Mouse (Mus musculus): ENCODE results near the gene Fmn2. TPM values are rescaled to one million over a fixed set of nuclear protein-coding genes. Genes with fewer than 3 reads are reported as not detected.

Fmn2 gene
- polyA plus RNA-seq, 1 experiment from 2014 or later: 2.4 TPM

DNA sequence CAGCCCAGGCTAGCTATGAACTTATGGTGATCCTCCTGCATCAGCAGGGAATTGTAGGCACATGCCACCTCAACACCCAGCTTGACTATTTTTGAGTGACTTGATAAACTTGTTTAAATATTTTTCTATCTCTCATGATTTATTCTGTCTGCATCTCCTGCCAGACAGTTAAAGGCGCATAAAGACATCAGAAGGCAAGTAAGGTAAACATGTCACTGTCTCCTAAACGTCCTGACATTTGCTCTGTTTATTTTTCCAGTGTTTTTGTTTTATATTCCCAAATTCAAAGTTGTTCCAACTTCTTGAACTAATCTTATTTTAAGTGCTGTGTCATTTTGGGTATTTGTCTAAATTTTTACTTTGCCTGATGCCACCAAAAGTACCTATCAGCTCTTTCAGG is 264.1 kb downstream of the Fmn2 start:
- Histone ChIP-seq H3K9me3 (no peaks in the 10 kb centered on the region), H3K4me3 (no peak overlapping the region), H3K36me3 (replicated peaks) (no peaks in the 10 kb centered on the region), H3K27me3 (replicated peaks; ENCODE audit: low read depth, poor library complexity, severe bottlenecking) (no peaks in the 10 kb centered on the region), H3K4me1 (no peaks in the 10 kb centered on the region), H3K27ac (replicated peaks) (no peak overlapping the region)
- WGBS: 65% methylated on average over 2 of the region's 2 CpGs
- DNase-seq (ENCODE audit: low spot score): no peak

DNA sequence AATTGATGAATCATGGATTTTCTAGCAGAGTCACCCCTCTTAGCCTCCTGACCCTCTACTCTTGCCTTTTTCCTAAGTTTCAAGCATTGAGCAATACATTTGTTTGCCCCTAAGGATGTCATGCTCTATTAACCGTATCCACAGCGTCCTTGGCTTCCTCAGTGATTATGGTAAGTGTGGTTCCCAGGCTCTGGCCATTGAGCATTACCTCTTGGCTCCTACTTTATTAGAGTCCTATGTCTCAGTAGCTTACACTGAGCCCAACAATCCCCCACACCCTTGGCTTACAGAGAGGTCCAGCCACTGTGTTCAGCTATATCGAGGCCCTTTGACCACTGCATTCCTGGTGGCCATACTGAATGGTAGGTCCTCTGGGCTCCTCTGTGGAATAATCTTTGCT is 265.2 kb downstream of the Fmn2 start:
- 81% methylated on average over 3 of the region's 3 CpGs for WGBS
- Histone ChIP-seq H3K27ac (replicated peaks) (no peak overlapping the region), H3K36me3 (replicated peaks) (no peaks in the 10 kb centered on the region), H3K4me3 (no peak overlapping the region), H3K9me3 (no peaks in the 10 kb centered on the region), H3K4me1 (no peaks in the 10 kb centered on the region), H3K27me3 (replicated peaks; ENCODE audit: low read depth, poor library complexity, severe bottlenecking) (no peaks in the 10 kb centered on the region)
- DNase-seq (ENCODE audit: low spot score): no peak

DNA sequence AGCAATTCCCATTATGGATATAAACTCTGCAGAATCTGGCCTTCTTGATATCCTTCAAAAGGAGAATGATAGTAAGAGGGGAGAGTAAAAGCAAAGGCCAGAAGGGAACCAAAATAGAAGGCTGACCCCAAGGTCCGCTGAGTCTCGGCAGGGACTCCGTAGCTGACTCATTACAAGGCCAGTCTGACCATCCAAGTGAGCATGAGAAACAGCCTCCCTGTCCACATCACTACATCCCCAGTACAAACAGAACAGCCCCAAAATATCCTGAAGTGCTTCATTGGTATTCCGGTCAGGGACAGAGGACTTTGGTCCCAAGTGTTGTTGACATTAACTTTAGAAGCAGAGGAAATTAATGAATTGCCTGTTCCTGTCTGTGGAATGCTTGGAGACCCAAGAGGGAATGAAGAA is 270.3 kb downstream of the Fmn2 start:
- no peaks in the 10 kb centered on the region for H3K36me3 ChIP-seq (replicated peaks)
- H3K4me1 ChIP-seq: no peaks in the 10 kb centered on the region
- H3K4me3 ChIP-seq: no peak overlapping the region
- DNase-seq (ENCODE audit: low spot score): no peak
- 82% methylated on average over 4 of the region's 4 CpGs for WGBS
- H3K27ac ChIP-seq (replicated peaks): no peak overlapping the region
- no peaks in the 10 kb centered on the region for H3K27me3 ChIP-seq (replicated peaks; ENCODE audit: low read depth, poor library complexity, severe bottlenecking)
- H3K9me3 ChIP-seq: no peaks in the 10 kb centered on the region

DNA sequence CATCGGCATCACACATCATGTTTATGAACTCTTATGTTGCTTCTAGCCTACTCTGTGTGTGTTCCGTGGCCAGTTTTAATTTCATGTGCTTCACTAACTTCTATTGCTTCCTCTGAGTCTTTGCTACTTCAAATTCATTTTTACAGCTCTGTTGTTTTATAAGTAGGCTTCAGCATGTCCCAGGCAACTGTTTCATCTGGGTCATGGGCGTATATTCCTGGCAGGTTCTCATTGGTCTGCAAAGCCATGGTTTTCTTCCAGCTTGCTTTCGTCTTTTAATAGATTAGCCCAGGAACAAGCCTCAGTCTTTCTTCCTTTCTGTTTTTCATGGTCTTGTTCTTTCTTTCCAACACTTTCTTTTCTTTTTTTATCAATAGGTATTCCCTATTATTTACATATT is 279.4 kb downstream of the Fmn2 start:
- Histone ChIP-seq H3K9me3 (no peaks in the 10 kb centered on the region), H3K4me3 (no peak overlapping the region), H3K36me3 (replicated peaks) (no peaks in the 10 kb centered on the region), H3K4me1 (no peaks in the 10 kb centered on the region), H3K27me3 (replicated peaks; ENCODE audit: low read depth, poor library complexity, severe bottlenecking) (no peaks in the 10 kb centered on the region), H3K27ac (replicated peaks) (no peak overlapping the region)
- 95% methylated on average over 4 of the region's 4 CpGs for WGBS
- no peak for DNase-seq (ENCODE audit: low spot score)

DNA sequence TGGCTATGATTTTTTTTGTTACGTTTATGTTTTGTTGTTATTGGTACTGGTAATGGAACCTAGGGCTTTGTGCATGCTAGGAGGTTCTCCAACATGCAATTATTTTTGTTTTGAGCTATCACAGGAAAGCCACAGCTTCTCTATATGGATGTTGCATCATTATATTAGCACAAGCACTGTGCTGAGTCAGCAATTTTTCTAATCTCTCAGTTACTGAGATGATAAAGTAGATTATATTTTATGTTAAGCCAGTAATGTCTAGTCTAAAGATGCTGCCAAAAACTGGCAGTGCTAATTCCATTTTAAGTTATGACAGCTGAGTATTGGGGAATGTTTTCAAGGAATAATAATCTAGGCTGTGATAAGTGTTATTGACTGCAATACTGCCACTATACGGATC is 287.0 kb downstream of the Fmn2 start:
- 93% methylated on average over 2 of the region's 2 CpGs for WGBS
- H3K4me3 ChIP-seq: no peak overlapping the region
- peaks cover 3% of the 10 kb centered on the region for H3K4me1 ChIP-seq
- H3K27ac ChIP-seq (replicated peaks): no peak overlapping the region
- DNase-seq (ENCODE audit: low spot score): no peak
- H3K27me3 ChIP-seq (replicated peaks; ENCODE audit: low read depth, poor library complexity, severe bottlenecking): no peaks in the 10 kb centered on the region
- no peaks in the 10 kb centered on the region for H3K9me3 ChIP-seq
- H3K36me3 ChIP-seq (replicated peaks): no peaks in the 10 kb centered on the region

DNA sequence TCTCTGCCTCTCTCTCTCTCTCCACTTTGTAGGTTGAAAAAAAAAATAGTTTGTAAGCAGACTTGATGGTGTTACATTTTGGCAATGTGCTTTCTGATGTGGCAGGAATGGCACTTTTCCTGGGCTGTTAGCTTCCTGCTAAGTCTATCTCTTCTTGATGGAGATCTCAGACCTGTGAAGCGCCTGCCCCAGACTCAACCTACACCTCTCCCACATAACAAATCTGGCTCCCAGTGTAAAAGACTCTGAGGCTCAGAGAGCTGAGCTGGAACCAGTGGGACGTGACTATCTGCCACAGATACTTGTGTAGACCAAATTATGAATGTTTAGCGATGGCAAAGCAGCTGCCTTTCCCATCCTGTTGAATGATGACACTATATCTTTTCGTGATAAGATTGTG is 310.2 kb downstream of the Fmn2 start:
- 89% methylated on average over 4 of the region's 4 CpGs for WGBS
- H3K27me3 ChIP-seq (replicated peaks; ENCODE audit: low read depth, poor library complexity, severe bottlenecking): no peaks in the 10 kb centered on the region

DNA sequence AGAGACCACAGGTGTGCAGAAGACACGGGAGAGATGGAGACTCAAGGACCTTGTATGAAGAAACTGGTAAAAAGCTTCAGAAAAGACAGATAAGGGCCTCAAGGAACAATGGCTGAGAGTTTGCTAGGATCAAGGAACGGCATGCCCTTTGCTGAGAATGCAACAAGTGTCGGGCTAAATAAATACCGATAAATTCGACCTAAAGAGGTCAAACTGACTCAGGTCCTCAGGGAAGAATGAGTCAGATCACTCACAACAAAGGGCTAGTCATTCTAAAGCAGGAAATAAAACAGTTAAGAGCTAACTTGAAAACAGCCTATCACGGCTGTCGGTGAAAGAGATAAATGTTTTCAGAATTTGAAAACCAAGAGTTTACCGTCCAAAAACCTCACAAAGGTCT is 324.9 kb downstream of the Fmn2 start:
- H3K36me3 ChIP-seq (replicated peaks): no peaks in the 10 kb centered on the region
- no peak overlapping the region for H3K27ac ChIP-seq (replicated peaks)
- no peak for DNase-seq (ENCODE audit: low spot score)
- 23% methylated on average over 8 of the region's 8 CpGs for WGBS
- no peak overlapping the region for H3K4me3 ChIP-seq
- H3K27me3 ChIP-seq (replicated peaks; ENCODE audit: low read depth, poor library complexity, severe bottlenecking): no peaks in the 10 kb centered on the region
- peaks cover 15% of the 10 kb centered on the region for H3K4me1 ChIP-seq
- H3K9me3 ChIP-seq: no peaks in the 10 kb centered on the region

More for the DNA sequence above, 310.2 kb downstream of the Fmn2 start:
- Histone ChIP-seq H3K4me1 (no peaks in the 10 kb centered on the region), H3K36me3 (replicated peaks) (no peaks in the 10 kb centered on the region), H3K27ac (replicated peaks) (no peak overlapping the region), H3K9me3 (no peaks in the 10 kb centered on the region), H3K4me3 (no peak overlapping the region)
- DNase-seq (ENCODE audit: low spot score): no peak

DNA sequence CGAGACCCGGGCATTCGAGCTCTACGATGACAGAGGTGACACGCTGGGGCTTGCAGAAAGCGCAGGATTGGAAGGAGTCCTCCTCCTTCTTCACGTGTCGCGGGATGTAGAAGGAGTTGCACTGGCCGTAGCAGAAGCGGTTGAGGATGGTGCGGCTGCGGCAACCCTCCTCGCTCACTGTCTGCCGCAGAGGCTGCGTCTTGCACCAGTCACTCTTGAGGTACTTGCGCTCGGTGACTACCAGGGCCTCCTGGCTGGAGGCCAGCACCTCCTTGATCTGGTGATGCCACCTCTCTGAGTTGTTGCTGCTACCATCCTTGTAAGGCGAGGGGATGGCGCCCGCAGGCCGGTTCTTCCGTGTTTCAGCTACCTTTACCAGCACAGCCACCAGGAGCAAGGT is 335.2 kb downstream of the Fmn2 start:
- Histone ChIP-seq H3K27ac (replicated peaks) (no peak overlapping the region), H3K27me3 (replicated peaks; ENCODE audit: low read depth, poor library complexity, severe bottlenecking) (no peaks in the 10 kb centered on the region), H3K9me3 (no peaks in the 10 kb centered on the region; the same call in 1 of the 2 replicates), H3K36me3 (replicated peaks) (no peaks in the 10 kb centered on the region), H3K4me3 (no peak overlapping the region), H3K4me1 (no peaks in the 10 kb centered on the region)
- WGBS: 94% methylated on average over 23 of the region's 23 CpGs
- no peak for DNase-seq (ENCODE audit: low spot score)

DNA sequence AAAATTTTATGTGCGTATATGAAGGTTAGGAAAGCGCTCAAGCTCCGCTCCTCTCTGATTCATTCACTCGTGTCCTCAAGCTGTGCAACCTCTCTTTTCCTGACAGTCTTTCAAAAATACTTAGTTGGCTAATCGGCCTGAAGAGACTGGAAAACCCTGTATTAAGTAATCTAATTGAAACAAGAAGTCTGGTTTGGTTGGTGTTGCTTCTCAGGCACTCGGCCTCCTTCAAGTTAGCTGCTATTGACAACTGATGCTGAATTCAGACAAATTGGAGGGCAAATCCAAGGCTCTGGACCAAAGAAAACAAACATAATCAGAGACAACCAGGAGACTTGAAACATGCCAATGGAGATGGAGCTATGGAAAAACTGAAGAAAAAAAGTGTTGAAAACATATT is 343.2 kb downstream of the Fmn2 start:
- Histone ChIP-seq H3K27me3 (replicated peaks; ENCODE audit: low read depth, poor library complexity, severe bottlenecking) (no peaks in the 10 kb centered on the region), H3K4me3 (no peak overlapping the region), H3K27ac (replicated peaks) (no peak overlapping the region), H3K4me1 (no peaks in the 10 kb centered on the region), H3K9me3 (no peaks in the 10 kb centered on the region), H3K36me3 (replicated peaks) (no peaks in the 10 kb centered on the region)
- 85% methylated on average over 6 of the region's 6 CpGs for WGBS
- DNase-seq (ENCODE audit: low spot score): no peak

DNA sequence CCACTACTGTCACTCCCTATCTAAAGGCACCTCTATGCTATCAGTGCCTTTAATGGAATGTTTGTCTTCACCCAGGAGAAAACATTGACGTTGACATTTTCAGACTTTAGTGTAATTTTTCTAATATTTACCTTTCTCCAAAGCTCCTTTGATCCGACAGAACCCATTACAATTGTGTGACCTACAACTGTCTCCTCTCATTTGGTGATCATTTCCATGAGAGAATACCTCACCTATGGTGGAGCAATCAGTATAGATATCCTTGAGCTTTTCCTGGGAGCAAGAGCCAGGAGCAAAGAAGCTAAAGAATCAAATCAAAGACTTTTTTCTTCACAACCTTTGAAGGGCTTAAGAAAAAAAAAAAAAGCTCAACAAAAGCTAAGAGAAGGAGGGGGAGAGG is 354.6 kb downstream of the Fmn2 start:
- Histone ChIP-seq H3K4me3 (no peak overlapping the region), H3K27me3 (replicated peaks; ENCODE audit: low read depth, poor library complexity, severe bottlenecking) (no peaks in the 10 kb centered on the region), H3K27ac (replicated peaks) (no peak overlapping the region), H3K36me3 (replicated peaks) (no peaks in the 10 kb centered on the region), H3K9me3 (no peaks in the 10 kb centered on the region), H3K4me1 (0 out of 2 replicates have a peak, but pooled peaks cover 3% of the 10 kb centered on the region)
- 73% methylated on average over 2 of the region's 2 CpGs for WGBS
- DNase-seq (ENCODE audit: low spot score): no peak

DNA sequence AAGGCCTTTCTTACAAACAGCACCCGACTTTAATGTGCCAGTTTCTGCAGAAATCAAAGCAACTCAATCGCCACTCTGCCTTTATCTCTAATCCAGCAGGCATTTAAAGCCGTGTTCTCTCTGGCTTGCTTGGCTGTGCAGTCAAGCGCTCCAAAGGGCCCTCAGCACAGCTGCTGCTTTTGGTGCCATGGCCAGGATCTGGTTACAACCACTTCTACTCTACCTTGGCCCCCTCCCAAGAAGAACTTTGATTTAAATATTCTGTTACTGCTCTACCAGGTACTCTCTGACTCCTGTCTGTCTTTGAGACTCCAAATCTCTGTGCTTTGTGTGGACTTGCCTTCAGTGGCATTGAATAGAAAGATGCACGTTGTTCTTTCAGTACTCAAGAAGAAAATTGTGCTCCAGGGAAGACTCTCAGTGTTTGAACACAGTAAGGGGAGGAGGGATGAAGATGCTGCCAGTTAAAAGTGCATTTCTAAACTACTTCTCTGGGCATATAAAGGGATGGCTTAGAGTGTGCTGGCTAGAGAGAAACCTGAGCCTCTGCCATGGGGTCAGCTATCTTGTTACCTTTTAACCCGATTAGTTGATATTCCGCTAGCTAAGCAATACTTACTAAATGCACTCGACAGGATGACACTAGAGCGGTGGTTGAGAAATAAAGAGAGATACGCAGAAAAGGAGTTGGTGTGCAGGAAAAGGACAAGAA is 358.9 kb downstream of the Fmn2 start:
- H3K36me3 ChIP-seq (replicated peaks): no peaks in the 10 kb centered on the region
- no peak overlapping the region for H3K4me3 ChIP-seq
- H3K27me3 ChIP-seq (replicated peaks; ENCODE audit: low read depth, poor library complexity, severe bottlenecking): no peaks in the 10 kb centered on the region
- no peak for DNase-seq (ENCODE audit: low spot score)
- no peak overlapping the region for H3K27ac ChIP-seq (replicated peaks)
- H3K4me1 ChIP-seq: 0 out of 2 replicates have a peak, but pooled peaks cover 3% of the 10 kb centered on the region
- H3K9me3 ChIP-seq: no peaks in the 10 kb centered on the region
- 59% methylated on average over 10 of the region's 10 CpGs for WGBS
